Mouse (Mus musculus): ENCODE measurements at regions not wholly inside any gene's neighbourhood (a gene's known extent, or its start where the extent isn't known, plus 50 kb on each side); places are given as distances from the start of the nearest gene placed in this dataset.

- H3K4me2 ChIP-seq, result no peak overlapping the region
- H3K27me3 ChIP-seq (replicated peaks), result no peaks in the 10 kb centered on the region
- no peak overlapping the region for H3K4me3 ChIP-seq
- no peak overlapping the region for H3K27ac ChIP-seq
- H3K4me1 ChIP-seq, result peaks cover 9% of the 10 kb centered on the region; the same call in 1 of the 2 replicates
- WGBS, result 70% methylated on average over 2 of the region's 2 CpGs
- H3K9me3 ChIP-seq, result no peaks in the 10 kb centered on the region
- no peak overlapping the region for H3K9ac ChIP-seq
- no peaks in the 10 kb centered on the region for H3K36me3 ChIP-seq (replicated peaks)
- ATAC-seq (replicated peaks), result no peak
Measured at GRCm38 (mm10) chr6:101554965-101555604, 177.4 kb upstream of the Pdzrn3 start.

DNA sequence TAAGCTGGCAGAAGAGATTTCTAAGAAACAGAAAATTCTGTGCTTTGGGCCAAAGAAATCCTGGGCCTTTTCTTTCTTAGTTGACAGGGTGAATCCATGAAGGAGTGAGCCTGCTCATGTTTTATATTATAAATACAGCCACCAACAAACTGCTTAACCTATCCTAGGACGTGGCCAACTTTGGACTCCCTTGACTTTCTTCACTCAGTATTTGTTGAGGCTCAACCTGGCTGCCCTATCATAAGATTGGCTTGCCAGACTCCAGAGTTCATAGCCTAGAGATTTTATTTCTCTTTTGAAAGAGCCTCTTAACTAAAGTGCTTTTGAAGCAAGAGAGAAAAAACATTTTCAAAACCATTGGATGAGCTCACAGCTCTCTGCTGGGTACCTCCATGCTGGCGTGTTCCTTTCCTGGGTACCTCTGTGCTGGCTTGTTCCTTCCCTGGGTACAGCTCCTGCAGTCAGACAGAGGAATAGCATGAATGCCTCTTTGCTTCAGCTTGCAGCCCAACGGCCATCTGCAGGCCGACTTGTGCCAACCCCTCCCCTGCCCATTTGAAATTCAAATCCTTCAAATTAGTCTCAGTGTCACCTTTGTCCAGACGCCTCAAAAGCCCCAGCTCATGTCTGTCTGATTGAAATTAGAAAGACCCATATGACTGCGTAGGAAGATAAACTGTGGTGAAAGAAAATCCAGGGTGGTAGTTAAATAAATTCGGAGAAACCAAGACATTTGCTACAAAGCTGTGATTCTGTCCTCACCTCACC is 173.0 kb upstream of the Pdzrn3 start:
- no peak overlapping the region for H3K4me2 ChIP-seq
- no peaks in the 10 kb centered on the region for H3K36me3 ChIP-seq (replicated peaks)
- no peaks in the 10 kb centered on the region for H3K27me3 ChIP-seq (replicated peaks)
- H3K9me3 ChIP-seq, result no peaks in the 10 kb centered on the region
- no peak overlapping the region for H3K4me3 ChIP-seq
- H3K9ac ChIP-seq, result no peak overlapping the region
- 13% methylated on average over 7 of the region's 7 CpGs for WGBS
- peaks cover 9% of the 10 kb centered on the region; the same call in 1 of the 2 replicates for H3K4me1 ChIP-seq
- peak; percentile 85 for ATAC-seq (replicated peaks)
- H3K27ac ChIP-seq, result no peak overlapping the region

- no peak overlapping the region for H3K4me2 ChIP-seq
Measured at GRCm38 (mm10) chr6:101537581-101537980, 159.9 kb upstream of the Pdzrn3 start.

GRCm38 (mm10) chr6:101534214-101535052 is 156.7 kb upstream of the Pdzrn3 start:
- whole genome bisulfite sequencing, result 44% methylated on average over 9 of the region's 9 CpGs

More at GRCm38 (mm10) chr6:101537581-101537980, 159.9 kb upstream of the Pdzrn3 start:
- Histone ChIP-seq H3K4me1 (peaks cover 5% of the 10 kb centered on the region; the same call in 1 of the 2 replicates), H3K9me3 (no peaks in the 10 kb centered on the region), H3K27ac (no peak overlapping the region), H3K36me3 (replicated peaks) (no peaks in the 10 kb centered on the region), H3K4me3 (no peak overlapping the region), H3K27me3 (replicated peaks) (no peaks in the 10 kb centered on the region), H3K9ac (no peak overlapping the region)
- WGBS, result 92% methylated on average over 5 of the region's 5 CpGs
- no peak for ATAC-seq (replicated peaks)

GRCm38 (mm10) chr6:101532436-101532835 is 154.7 kb upstream of the Pdzrn3 start:
- Histone ChIP-seq H3K4me1 (peaks cover 5% of the 10 kb centered on the region; the same call in 1 of the 2 replicates), H3K4me2 (no peak overlapping the region), H3K9me3 (no peaks in the 10 kb centered on the region), H3K36me3 (replicated peaks) (no peaks in the 10 kb centered on the region), H3K4me3 (no peak overlapping the region), H3K27ac (no peak overlapping the region), H3K27me3 (replicated peaks) (no peaks in the 10 kb centered on the region), H3K9ac (no peak overlapping the region)
- no peak for ATAC-seq (replicated peaks)
- WGBS, result 70% methylated on average over 7 of the region's 7 CpGs

More at GRCm38 (mm10) chr6:101534214-101535052, 156.7 kb upstream of the Pdzrn3 start:
- H3K9ac ChIP-seq, result no peak overlapping the region
- no peaks in the 10 kb centered on the region for H3K9me3 ChIP-seq
- H3K36me3 ChIP-seq (replicated peaks), result no peaks in the 10 kb centered on the region
- H3K27ac ChIP-seq, result no peak overlapping the region
- ATAC-seq (replicated peaks), result peak; percentile 71; the same call in 1 of the 2 replicates
- no peak overlapping the region for H3K4me3 ChIP-seq
- H3K4me1 ChIP-seq, result peaks cover 5% of the 10 kb centered on the region; the same call in 1 of the 2 replicates
- H3K4me2 ChIP-seq, result no peak overlapping the region
- no peaks in the 10 kb centered on the region for H3K27me3 ChIP-seq (replicated peaks)

GRCm38 (mm10) chr6:101531914-101532313 is 154.2 kb upstream of the Pdzrn3 start:
- 59% methylated on average over 5 of the region's 5 CpGs for WGBS
- no peaks in the 10 kb centered on the region for H3K36me3 ChIP-seq (replicated peaks)
- ATAC-seq (replicated peaks), result no peak
- no peak overlapping the region for H3K4me2 ChIP-seq
- H3K4me1 ChIP-seq, result peaks cover 5% of the 10 kb centered on the region; the same call in 1 of the 2 replicates
- H3K9ac ChIP-seq, result no peak overlapping the region
- H3K27ac ChIP-seq, result no peak overlapping the region
- no peak overlapping the region for H3K4me3 ChIP-seq
- no peaks in the 10 kb centered on the region for H3K9me3 ChIP-seq
- H3K27me3 ChIP-seq (replicated peaks), result no peaks in the 10 kb centered on the region

GRCm38 (mm10) chr6:101525129-101525528 is 147.4 kb upstream of the Pdzrn3 start:
- no peak overlapping the region for H3K27ac ChIP-seq
- H3K27me3 ChIP-seq (replicated peaks), result no peaks in the 10 kb centered on the region
- H3K36me3 ChIP-seq (replicated peaks), result no peaks in the 10 kb centered on the region
- 50% methylated on average over 2 of the region's 2 CpGs for WGBS
- H3K4me3 ChIP-seq, result no peak overlapping the region
- no peaks in the 10 kb centered on the region for H3K9me3 ChIP-seq
- H3K4me2 ChIP-seq, result no peak overlapping the region
- ATAC-seq (replicated peaks), result no peak
- no peaks in the 10 kb centered on the region for H3K4me1 ChIP-seq
- H3K9ac ChIP-seq, result no peak overlapping the region

DNA sequence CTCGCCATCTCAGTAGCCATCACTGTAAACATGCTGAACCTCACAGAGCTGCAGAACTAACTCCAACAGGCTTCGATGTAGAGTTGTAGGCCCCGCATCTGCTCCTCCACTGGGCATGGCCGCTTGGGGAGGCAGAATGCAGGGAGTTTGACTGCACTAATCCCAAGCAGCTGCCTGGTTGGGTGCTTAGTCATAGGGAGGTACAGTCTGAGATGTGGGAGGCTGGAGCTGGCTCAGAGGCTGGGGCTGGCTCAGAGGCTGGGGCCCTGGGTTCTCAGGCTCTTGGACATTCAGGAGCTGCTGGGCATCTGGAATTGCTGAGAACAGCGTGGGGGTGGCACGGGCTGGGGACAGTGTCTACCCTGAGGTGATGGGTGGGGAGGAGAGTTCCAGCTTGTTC is 143.6 kb upstream of the Pdzrn3 start:
- Histone ChIP-seq H3K4me1 (no peaks in the 10 kb centered on the region), H3K4me2 (no peak overlapping the region), H3K9ac (no peak overlapping the region), H3K4me3 (no peak overlapping the region), H3K9me3 (no peaks in the 10 kb centered on the region), H3K27me3 (replicated peaks) (no peaks in the 10 kb centered on the region), H3K27ac (no peak overlapping the region), H3K36me3 (replicated peaks) (no peaks in the 10 kb centered on the region)
- WGBS, result 93% methylated on average over 6 of the region's 6 CpGs
- no peak for ATAC-seq (replicated peaks)

- Histone ChIP-seq H3K9ac (no peak overlapping the region), H3K4me2 (no peak overlapping the region), H3K9me3 (no peaks in the 10 kb centered on the region), H3K27ac (no peak overlapping the region), H3K4me1 (no peaks in the 10 kb centered on the region), H3K4me3 (no peak overlapping the region), H3K36me3 (replicated peaks) (no peaks in the 10 kb centered on the region), H3K27me3 (replicated peaks) (no peaks in the 10 kb centered on the region)
- 90% methylated on average over 3 of the region's 3 CpGs for WGBS
- no peak for ATAC-seq (replicated peaks)
Measured at GRCm38 (mm10) chr6:101520755-101521154, 143.1 kb upstream of the Pdzrn3 start.

DNA sequence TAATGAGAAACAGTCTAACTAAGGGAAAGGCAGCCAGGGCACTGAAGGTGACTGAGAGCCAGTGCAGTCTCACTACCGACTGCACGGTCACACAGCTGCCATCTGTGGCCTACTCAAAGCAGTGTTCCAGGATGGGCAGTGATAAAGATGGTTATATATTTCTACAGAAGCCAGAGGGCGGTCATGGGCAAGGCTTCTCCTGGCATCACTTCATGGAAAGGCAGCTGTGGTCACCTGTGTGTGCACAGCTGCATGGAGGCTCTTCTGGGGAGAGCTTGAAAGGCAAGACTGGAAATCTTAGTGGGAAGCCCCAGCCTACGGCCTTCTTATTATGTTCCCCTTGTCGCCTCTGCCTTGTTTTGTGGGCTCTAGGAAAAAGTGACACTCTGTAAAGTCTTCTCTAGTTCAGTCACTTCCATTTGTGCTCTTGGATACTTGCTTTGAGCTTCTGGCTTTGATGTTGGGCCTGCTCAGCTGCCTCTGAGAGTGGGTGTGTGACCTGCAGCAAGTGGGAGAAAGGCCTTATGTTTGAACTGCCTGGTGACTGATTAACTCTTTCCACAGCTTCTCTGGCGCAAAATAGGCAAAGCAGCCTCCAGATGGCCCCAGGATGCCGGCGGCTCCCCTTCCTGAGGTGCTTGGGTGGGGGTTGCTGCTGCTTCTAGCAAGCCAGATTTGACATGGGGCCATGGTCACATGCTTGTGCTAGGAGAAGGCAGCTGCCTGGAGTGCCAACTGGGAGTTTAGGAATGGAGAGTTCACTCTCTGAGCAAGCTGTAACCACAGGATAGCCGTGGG is 141.4 kb upstream of the Pdzrn3 start:
- 56% methylated on average over 9 of the region's 9 CpGs for WGBS
- no peak overlapping the region for H3K9ac ChIP-seq
- no peaks in the 10 kb centered on the region for H3K9me3 ChIP-seq
- no peaks in the 10 kb centered on the region for H3K27me3 ChIP-seq (replicated peaks)
- H3K27ac ChIP-seq, result no peak overlapping the region
- no peak overlapping the region for H3K4me2 ChIP-seq
- no peaks in the 10 kb centered on the region for H3K36me3 ChIP-seq (replicated peaks)
- H3K4me1 ChIP-seq, result no peaks in the 10 kb centered on the region
- no peak overlapping the region for H3K4me3 ChIP-seq
- ATAC-seq (replicated peaks), result no peak

- Histone ChIP-seq H3K4me2 (no peak overlapping the region), H3K9me3 (no peaks in the 10 kb centered on the region), H3K9ac (no peak overlapping the region), H3K4me1 (no peaks in the 10 kb centered on the region), H3K27me3 (replicated peaks) (no peaks in the 10 kb centered on the region), H3K36me3 (replicated peaks) (no peaks in the 10 kb centered on the region), H3K27ac (no peak overlapping the region), H3K4me3 (no peak overlapping the region)
- ATAC-seq (replicated peaks), result no peak
- 86% methylated on average over 2 of the region's 2 CpGs for WGBS
Measured at GRCm38 (mm10) chr6:101517584-101517983, 139.9 kb upstream of the Pdzrn3 start.
